Mouse (Mus musculus) G1E (cell line): ENCODE results near the gene Nbr1.

Source experiments
- CTCF ChIP-seq: IDR thresholded peaks from 2 replicates; pipeline ENCODE4 v1.5.1; 2012; ENCODE audit warnings: low read depth, low read length, inconsistent platforms, mixed read lengths
- GATA1 ChIP-seq: IDR thresholded peaks from 2 replicates; pipeline ENCODE4 v1.6.1; 2012; ENCODE audit warnings: borderline replicate concordance, low read length, inconsistent platforms, mixed read lengths

- no peak for TF ChIP-seq CTCF
- no peak for TF ChIP-seq GATA1
Measured at GRCm38 (mm10) chr11:101525936-101526595, 25.9 kb upstream of the Nbr1 start.
